Mouse (Mus musculus): ENCODE results near the gene Rab42. TPM values are rescaled to one million over a fixed set of nuclear protein-coding genes. Genes with fewer than 3 reads are reported as not detected.

The Rab42 gene
- total and polyA plus RNA-seq, 2 experiments = not detected

GRCm38 (mm10) chr4:132311801-132312200 is 8.6 kb upstream of the Rab42 start:
- Histone ChIP-seq H3K79me2 (ENCODE audit: control insufficient read depth, insufficient read depth, low read length) (peaks cover 3% of the 10 kb centered on the region; the same call in 1 of the 2 replicates), H3K4me3 (ENCODE audit: insufficient read depth, low read depth, low read length) (no peak overlapping the region), H3K27ac (replicated peaks; ENCODE audit: insufficient read depth, low read depth, low read length) (no peak overlapping the region), H3K27me3 (ENCODE audit: control insufficient read depth, insufficient read depth, low read length) (no peaks in the 10 kb centered on the region), H3K36me3 (ENCODE audit: control insufficient read depth, insufficient read depth, low read length) (peaks cover 28% of the 10 kb centered on the region), H3K9ac (ENCODE audit: low read depth, low read length) (no peak overlapping the region), H3K4me1 (ENCODE audit: control insufficient read depth, insufficient read depth, low read length) (peaks cover 5% of the 10 kb centered on the region; the same call in 1 of the 2 replicates)
- DNase-seq (ENCODE audit: extremely low read depth, low read depth, low spot score) = no peak
- TF ChIP-seq CTCF (IDR thresholded peaks at IDR 0.05; ENCODE audit: low read depth, low read length) (no peak), POLR2A (IDR thresholded peaks at IDR 0.05; ENCODE audit: extremely low read depth, insufficient read depth, low read length) (no peak)
- 80% methylated on average over 3 of the region's 3 CpGs for WGBS

GRCm38 (mm10) chr4:132311209-132311608 is 8.0 kb upstream of the Rab42 start:
- Histone ChIP-seq H3K36me3 (ENCODE audit: control insufficient read depth, insufficient read depth, low read length) (peaks cover 28% of the 10 kb centered on the region), H3K9ac (ENCODE audit: low read depth, low read length) (no peak overlapping the region), H3K79me2 (ENCODE audit: control insufficient read depth, insufficient read depth, low read length) (peaks cover 3% of the 10 kb centered on the region; the same call in 1 of the 2 replicates), H3K4me3 (ENCODE audit: insufficient read depth, low read depth, low read length) (no peak overlapping the region), H3K27me3 (ENCODE audit: control insufficient read depth, insufficient read depth, low read length) (no peaks in the 10 kb centered on the region), H3K4me1 (ENCODE audit: control insufficient read depth, insufficient read depth, low read length) (peaks cover 5% of the 10 kb centered on the region; the same call in 1 of the 2 replicates), H3K27ac (replicated peaks; ENCODE audit: insufficient read depth, low read depth, low read length) (no peak overlapping the region)
- 88% methylated on average over 1 of the region's 1 CpGs for WGBS
- DNase-seq (ENCODE audit: extremely low read depth, low read depth, low spot score) = no peak
- TF ChIP-seq POLR2A (IDR thresholded peaks at IDR 0.05; ENCODE audit: extremely low read depth, insufficient read depth, low read length) = no peak
- TF ChIP-seq CTCF (IDR thresholded peaks at IDR 0.05; ENCODE audit: low read depth, low read length) = no peak

GRCm38 (mm10) chr4:132309849-132310472 is 6.8 kb upstream of the Rab42 start:
- Histone ChIP-seq H3K79me2 (ENCODE audit: control insufficient read depth, insufficient read depth, low read length) (peaks cover 3% of the 10 kb centered on the region; the same call in 1 of the 2 replicates), H3K9ac (ENCODE audit: low read depth, low read length) (peak overlapping the region; percentile 39; the same call in 1 of the 2 replicates), H3K36me3 (ENCODE audit: control insufficient read depth, insufficient read depth, low read length) (peaks cover 28% of the 10 kb centered on the region), H3K4me3 (ENCODE audit: insufficient read depth, low read depth, low read length) (no peak overlapping the region), H3K27me3 (ENCODE audit: control insufficient read depth, insufficient read depth, low read length) (no peaks in the 10 kb centered on the region), H3K4me1 (ENCODE audit: control insufficient read depth, insufficient read depth, low read length) (peaks cover 7% of the 10 kb centered on the region; the same call in 1 of the 2 replicates), H3K27ac (replicated peaks; ENCODE audit: insufficient read depth, low read depth, low read length) (0 out of 2 replicates have a peak overlapping the region, but pooled peaks have one; percentile 13)
- WGBS = 29% methylated on average over 10 of the region's 10 CpGs
- peak; percentile 36 for TF ChIP-seq CTCF (IDR thresholded peaks at IDR 0.05; ENCODE audit: low read depth, low read length)
- no peak for TF ChIP-seq POLR2A (IDR thresholded peaks at IDR 0.05; ENCODE audit: extremely low read depth, insufficient read depth, low read length)
- DNase-seq (ENCODE audit: extremely low read depth, low read depth, low spot score) = peak; percentile 56

GRCm38 (mm10) chr4:132309140-132309848 is 6.1 kb upstream of the Rab42 start:
- H3K79me2 ChIP-seq (ENCODE audit: control insufficient read depth, insufficient read depth, low read length) = peaks cover 3% of the 10 kb centered on the region; the same call in 1 of the 2 replicates
- H3K36me3 ChIP-seq (ENCODE audit: control insufficient read depth, insufficient read depth, low read length) = peaks cover 28% of the 10 kb centered on the region
- peak overlapping the region; percentile 98 for H3K9ac ChIP-seq (ENCODE audit: low read depth, low read length)
- TF ChIP-seq CTCF (IDR thresholded peaks at IDR 0.05; ENCODE audit: low read depth, low read length) (no peak), POLR2A (IDR thresholded peaks at IDR 0.05; ENCODE audit: extremely low read depth, insufficient read depth, low read length) (no peak)
- WGBS = under 1% methylated on average over 15 of the region's 15 CpGs
- DNase-seq (ENCODE audit: extremely low read depth, low read depth, low spot score) = peak; percentile 23
- peak overlapping the region; percentile 98 for H3K4me3 ChIP-seq (ENCODE audit: insufficient read depth, low read depth, low read length)
- H3K27me3 ChIP-seq (ENCODE audit: control insufficient read depth, insufficient read depth, low read length) = no peaks in the 10 kb centered on the region
- H3K4me1 ChIP-seq (ENCODE audit: control insufficient read depth, insufficient read depth, low read length) = peaks cover 7% of the 10 kb centered on the region; the same call in 1 of the 2 replicates
- H3K27ac ChIP-seq (replicated peaks; ENCODE audit: insufficient read depth, low read depth, low read length) = peak overlapping the region; percentile 97

- Histone ChIP-seq H3K79me2 (ENCODE audit: control insufficient read depth, insufficient read depth, low read length) (peaks cover 3% of the 10 kb centered on the region; the same call in 1 of the 2 replicates), H3K27ac (replicated peaks; ENCODE audit: insufficient read depth, low read depth, low read length) (peak overlapping the region; percentile 97), H3K4me1 (ENCODE audit: control insufficient read depth, insufficient read depth, low read length) (peaks cover 7% of the 10 kb centered on the region; the same call in 1 of the 2 replicates), H3K4me3 (ENCODE audit: insufficient read depth, low read depth, low read length) (peak overlapping the region; percentile 98), H3K27me3 (ENCODE audit: control insufficient read depth, insufficient read depth, low read length) (no peaks in the 10 kb centered on the region), H3K9ac (ENCODE audit: low read depth, low read length) (peak overlapping the region; percentile 98), H3K36me3 (ENCODE audit: control insufficient read depth, insufficient read depth, low read length) (peaks cover 24% of the 10 kb centered on the region)
- TF ChIP-seq POLR2A (IDR thresholded peaks at IDR 0.05; ENCODE audit: extremely low read depth, insufficient read depth, low read length) (peak; percentile 95), CTCF (IDR thresholded peaks at IDR 0.05; ENCODE audit: low read depth, low read length) (no peak)
- under 1% methylated on average over 41 of the region's 41 CpGs for WGBS
- peak; percentile 88 for DNase-seq (ENCODE audit: extremely low read depth, low read depth, low spot score)
Measured at GRCm38 (mm10) chr4:132308437-132309139, 5.4 kb upstream of the Rab42 start.
